Comparison of ENCODE assay signal across 17 mouse cellular contexts in the genomic region with DNA sequence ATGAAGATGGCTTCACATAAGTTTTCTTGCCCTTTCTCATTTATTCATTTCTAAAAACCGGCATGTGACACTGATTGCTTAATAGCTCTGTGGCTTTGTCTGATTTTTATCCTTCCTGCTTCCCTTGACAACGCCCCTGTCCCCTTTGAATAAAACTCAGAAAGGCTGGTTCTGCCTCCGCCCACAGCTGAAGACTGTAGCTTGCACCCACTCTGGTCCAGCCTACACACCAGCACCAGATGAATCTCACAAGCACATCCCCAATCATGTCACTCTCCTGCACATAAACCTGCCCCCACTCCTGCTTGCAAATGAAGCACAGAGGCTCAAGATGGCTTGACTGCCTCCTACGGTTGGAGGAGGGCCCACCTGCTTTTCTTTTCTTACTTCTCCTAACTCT.
DNase-seq lines count a peak whose midpoint lies in the region; ATAC-seq and TF ChIP-seq lines count a peak whose summit lies in the region.
"Had no signal": no experiment of that assay in that cellular context is flagged by ENCODE, and none has a peak within 500 bp of the region (broad histone marks: within the 10 kb centered on the region; RNA-seq: fewer than 3 reads in every experiment).

No protein-coding gene starts in this region.

- H3K27me3 ChIP-seq in thymus, adult 2 months (ENCODE audit: control insufficient read depth, insufficient read depth, low read length) = no peaks in the 10 kb centered on the region
- H3K27me3 ChIP-seq in heart, embryonic 11.5 days (ENCODE audit: control insufficient read depth, insufficient read depth, low read length) = no peaks in the 10 kb centered on the region
- H3K27me3 ChIP-seq in kidney, embryonic 14.5 days (ENCODE audit: control insufficient read depth, insufficient read depth, low read length) = no peaks in the 10 kb centered on the region
- H3K27me3 ChIP-seq: liver, embryonic 15.5 days had no signal

- no peaks in the 10 kb centered on the region for H3K4me1 ChIP-seq in thymus, adult 2 months (replicated peaks; ENCODE audit: control insufficient read depth, insufficient read depth, low read length)
- no peaks in the 10 kb centered on the region for H3K4me1 ChIP-seq in heart, embryonic 11.5 days (ENCODE audit: control insufficient read depth, insufficient read depth, low read length)
- no peaks in the 10 kb centered on the region for H3K4me1 ChIP-seq in kidney, embryonic 14.5 days (ENCODE audit: control insufficient read depth, insufficient read depth, low read length)
- H3K4me1 ChIP-seq: limb, embryonic 12.5 days; liver, embryonic 15.5 days; midbrain, embryonic 12.5 days had no signal

- intact Hi-C loops in left cerebral cortex, postnatal 4 days (cut with DNase I) = no loop called here
- intact Hi-C loops in left cerebral cortex, postnatal 36 days (cut with DNase I) = no loop called here

- TF ChIP-seq CTCF in thymus, adult 2 months (IDR thresholded peaks at IDR 0.05; ENCODE audit: borderline replicate concordance, control insufficient read depth, extremely low read depth, insufficient read depth, low read length, poor library complexity) = no peak

- H3K36me3 ChIP-seq in thymus, adult 2 months (ENCODE audit: control insufficient read depth, insufficient read depth, low read length) = no peaks in the 10 kb centered on the region
- H3K36me3 ChIP-seq in heart, embryonic 11.5 days (ENCODE audit: control insufficient read depth, insufficient read depth, low read length) = no peaks in the 10 kb centered on the region
- no peaks in the 10 kb centered on the region for H3K36me3 ChIP-seq in kidney, embryonic 14.5 days (ENCODE audit: control insufficient read depth, insufficient read depth, low read length)
- H3K36me3 ChIP-seq: limb, embryonic 12.5 days; liver, embryonic 15.5 days; midbrain, embryonic 12.5 days had no signal

- no peak for ATAC-seq in heart, embryonic 11.5 days (replicated peaks; ENCODE audit: insufficient number of reproducible peaks, low FRiP score, low TSS enrichment)
- ATAC-seq in kidney, embryonic 14.5 days (ENCODE audit: low FRiP score, low TSS enrichment) = no peak
- ATAC-seq: forebrain, postnatal 0 days; hindbrain, embryonic 16.5 days had no signal

- H3K9ac ChIP-seq in heart, embryonic 11.5 days (ENCODE audit: low read depth, low read length) = no peak overlapping the region
- H3K9ac ChIP-seq in kidney, embryonic 14.5 days (ENCODE audit: low read depth, low read length) = no peak overlapping the region
- H3K9ac ChIP-seq: forebrain, postnatal 0 days; limb, embryonic 12.5 days; liver, embryonic 15.5 days; midbrain, embryonic 12.5 days had no signal

- H3K27ac ChIP-seq in thymus, adult 2 months (ENCODE audit: control insufficient read depth, insufficient read depth, low read length) = no peak overlapping the region
- H3K27ac ChIP-seq in heart, embryonic 11.5 days (ENCODE audit: low read depth, low read length) = no peak overlapping the region
- no peak overlapping the region for H3K27ac ChIP-seq in kidney, embryonic 14.5 days (ENCODE audit: low read depth, low read length)
- H3K27ac ChIP-seq: limb, embryonic 12.5 days; liver, embryonic 15.5 days; midbrain, embryonic 12.5 days; stomach, postnatal 0 days had no signal

- no peak for TF ChIP-seq POLR2A in thymus, adult 2 months (IDR thresholded peaks at IDR 0.05; ENCODE audit: control insufficient read depth, extremely low read depth, insufficient read depth, low read length, poor library complexity)

- no peak overlapping the region for H3K4me2 ChIP-seq in heart, embryonic 11.5 days
- H3K4me2 ChIP-seq in kidney, embryonic 14.5 days (replicated peaks; ENCODE audit: low read depth, low read length) = no peak overlapping the region
- H3K4me2 ChIP-seq: limb, embryonic 12.5 days; liver, embryonic 15.5 days; midbrain, embryonic 12.5 days had no signal

- 77% methylated on average over 4 of the region's 4 CpGs for WGBS in thymus, adult 2 months
- 79% methylated on average over 4 of the region's 4 CpGs for WGBS in heart, embryonic 11.5 days (ENCODE audit: insufficient replicate concordance)
- 79% methylated on average over 4 of the region's 4 CpGs for WGBS in kidney, embryonic 14.5 days

- H3K4me3 ChIP-seq in thymus, adult 2 months (ENCODE audit: control insufficient read depth, insufficient read depth, low read length) = no peak overlapping the region
- no peak overlapping the region for H3K4me3 ChIP-seq in heart, embryonic 11.5 days (ENCODE audit: low read depth, low read length)
- no peak overlapping the region for H3K4me3 ChIP-seq in kidney, embryonic 14.5 days (ENCODE audit: low read length)
- H3K4me3 ChIP-seq: limb, embryonic 12.5 days; liver, embryonic 15.5 days; midbrain, embryonic 12.5 days; myocyte had no signal

- H3K9me3 ChIP-seq in heart, embryonic 11.5 days (replicated peaks; ENCODE audit: control insufficient read depth, low read length) = no peaks in the 10 kb centered on the region
- no peaks in the 10 kb centered on the region for H3K9me3 ChIP-seq in kidney, embryonic 14.5 days (ENCODE audit: control insufficient read depth, low read length)
- H3K9me3 ChIP-seq: limb, embryonic 12.5 days; liver, embryonic 15.5 days; midbrain, embryonic 12.5 days had no signal

- DNase-seq in left cerebral cortex, adult 11 months (ENCODE audit: low spot score) = peak; percentile 44
- no peak for DNase-seq in left cerebral cortex, postnatal 4 days
- peak; percentile 14 to 26 for DNase-seq in frontal cortex, postnatal 10 days (ENCODE audit: low spot score in 2 of 2)
- peak; percentile 46 to 56 for DNase-seq in left cerebral cortex, postnatal 36 days (ENCODE audit: low spot score in 2 of 2)
- no peak for DNase-seq in thymus, adult 2 months
- DNase-seq: cerebellum, adult 2 months; embryo, embryonic 11 days; forebrain, postnatal 0 days; kidney, adult 2 months had no signal

Comparison
In these comparisons a context has a peak if more than half of its experiments do, and no peak if none do; other contexts are left out.
1. DNase-seq: peak in left cerebral cortex, adult 11 months (single experiment), frontal cortex, postnatal 10 days (2 of 2) and left cerebral cortex, postnatal 36 days (2 of 2); none in left cerebral cortex, postnatal 4 days (single experiment) and thymus, adult 2 months (single experiment).